Mouse (Mus musculus) stomach, adult 2 months (tissue): Measurements from ENCODE around the gene Hpf1. TPM values are rescaled to one million over a fixed set of nuclear protein-coding genes. Genes with fewer than 3 reads are reported as not detected.

Experiments used
- polyA plus RNA-seq: library from polyadenylated mRNA; depleted of rRNA; stranded (reverse); fragments of >200 nt; gene quantifications from 2 replicates; pipeline ENCODE4 v1.2.3, GENCODE M21; 2012; rRNA removed

Hpf1 gene
- polyA plus RNA-seq, result 0.36 and 0.38 TPM in 2 replicates

DNA sequence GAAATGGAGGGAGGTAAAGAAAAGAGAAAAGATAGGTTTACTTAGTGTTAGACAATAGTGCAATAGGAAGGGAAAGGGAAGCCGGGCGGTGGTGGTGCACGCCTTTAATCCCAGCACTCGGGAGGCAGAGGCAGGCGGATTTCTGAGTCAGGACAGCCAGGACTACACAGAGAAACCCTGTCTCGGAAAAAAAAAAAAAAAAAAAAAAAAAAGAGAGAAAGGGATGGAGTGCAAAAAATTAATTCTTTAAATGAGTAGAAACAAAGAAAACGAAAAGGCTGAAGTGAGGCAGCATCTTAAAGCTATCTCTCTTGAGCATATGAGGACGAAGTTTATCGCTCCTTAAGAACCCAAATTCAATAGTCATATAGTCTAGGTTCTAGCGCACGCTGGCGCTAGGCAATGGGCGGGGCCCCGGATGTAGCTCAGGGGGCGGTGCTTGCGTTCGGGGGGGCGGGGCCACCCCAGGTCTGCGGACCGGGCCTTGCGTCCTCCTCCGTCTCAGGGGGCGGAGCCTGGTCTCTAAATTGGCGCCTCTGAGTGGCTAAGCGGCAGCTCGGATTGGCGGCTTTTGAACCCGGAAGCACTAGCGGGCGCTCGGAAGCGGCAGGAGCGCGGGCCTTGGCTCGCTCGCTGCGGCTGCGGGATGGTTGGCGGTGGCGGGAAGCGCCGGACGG, at the start of gene Hpf1:
Gene Hpf1 (plus strand): TSS at position 576 of the 677 bp plus-strand sequence.

Other genes starting within 250 kb of the Hpf1 start
- gene Clcn3, start 92.9 kb downstream of the Hpf1 start, polyA plus RNA-seq, result 4.8 and 5.3 TPM in 2 replicates
- gene Nek1, start 102.8 kb downstream of the Hpf1 start, polyA plus RNA-seq, result 2.3 and 2.8 TPM in 2 replicates